Comparison of ENCODE assay signal across 8 mouse cellular contexts in the genomic region with DNA sequence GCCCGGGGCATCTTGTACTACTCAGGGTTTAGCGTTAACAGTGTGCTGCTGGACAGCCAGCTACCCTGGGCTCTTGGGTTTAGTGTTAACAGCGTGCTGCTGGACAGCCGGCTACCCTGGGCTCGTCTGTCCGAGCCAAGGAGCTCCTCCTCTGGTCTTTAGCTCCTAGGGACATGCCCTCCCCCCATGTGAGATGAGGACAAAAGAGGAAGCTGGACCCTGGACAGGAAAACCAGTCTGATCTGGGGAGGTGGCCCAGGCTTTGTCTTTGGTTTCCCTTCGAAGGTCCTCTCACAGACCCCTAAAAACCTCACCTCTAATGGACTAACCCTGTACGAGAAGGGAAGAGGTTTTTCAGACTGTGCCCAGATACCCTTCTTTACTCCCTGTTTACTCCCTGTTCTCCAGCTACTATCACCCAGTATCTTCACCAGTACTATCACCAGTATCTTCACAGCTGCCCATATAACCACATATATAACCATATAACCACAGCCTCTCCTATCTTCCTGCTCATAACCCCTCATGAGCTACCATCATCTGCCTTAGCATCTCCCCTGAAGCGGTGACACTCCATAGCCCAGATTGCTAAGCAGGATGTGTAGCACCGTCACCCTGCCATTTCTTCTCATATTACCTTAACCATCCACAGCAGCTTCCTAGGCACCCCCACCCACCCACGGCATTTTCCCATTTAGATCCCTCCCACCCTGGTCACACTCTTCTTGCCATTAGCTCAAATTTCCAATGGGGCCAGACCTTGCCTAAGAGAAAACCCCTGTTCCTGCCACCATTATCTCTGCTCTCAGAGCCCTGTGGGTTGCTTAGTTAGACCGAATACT. TPM values are rescaled to one million over a fixed set of nuclear protein-coding genes. Genes with fewer than 3 reads are reported as not detected.
DNase-seq lines count a peak whose midpoint lies in the region; ATAC-seq and TF ChIP-seq lines count a peak whose summit lies in the region.

No protein-coding gene starts in this region.

- no peak for TF ChIP-seq CTCF in midbrain, postnatal 0 days (IDR thresholded peaks at IDR 0.05)

- no peak for DNase-seq in midbrain, embryonic 10.5 days (ENCODE audit: low spot score)
- no peak for DNase-seq in midbrain, postnatal 0 days (ENCODE audit: low spot score)
- peak; percentile 11 to 43 for DNase-seq in kidney, postnatal 4 days
- no peak for DNase-seq in frontal cortex, postnatal 36 days (ENCODE audit: low spot score in 2 of 2)
- DNase-seq in right cerebral cortex, adult 18-20 months: no peak
- no peak for DNase-seq in gastrocnemius, adult 18-20 months (ENCODE audit: low spot score)

- no peak overlapping the region for H3K27ac ChIP-seq in midbrain, embryonic 10.5 days (replicated peaks)
- H3K27ac ChIP-seq in midbrain, postnatal 0 days (ENCODE audit: low read depth, low read length): no peak overlapping the region
- no peak overlapping the region for H3K27ac ChIP-seq in heart, embryonic 11.5 days (ENCODE audit: low read depth, low read length)
- no peak overlapping the region for H3K27ac ChIP-seq in neural tube, embryonic 14.5 days (ENCODE audit: low read depth, low read length)

- peak overlapping the region; percentile 90 for H3K4me3 ChIP-seq in midbrain, embryonic 10.5 days
- no peak overlapping the region for H3K4me3 ChIP-seq in midbrain, postnatal 0 days (ENCODE audit: low read depth, low read length)
- 0 out of 2 replicates have a peak overlapping the region, but pooled peaks have one; percentile 3 for H3K4me3 ChIP-seq in heart, embryonic 11.5 days (ENCODE audit: low read depth, low read length)
- H3K4me3 ChIP-seq in neural tube, embryonic 14.5 days (ENCODE audit: low read depth, low read length): no peak overlapping the region

- H3K36me3 ChIP-seq in midbrain, embryonic 10.5 days: peaks cover 13% of the 10 kb centered on the region
- no peaks in the 10 kb centered on the region for H3K36me3 ChIP-seq in midbrain, postnatal 0 days (ENCODE audit: insufficient read depth, low read length)
- no peaks in the 10 kb centered on the region for H3K36me3 ChIP-seq in heart, embryonic 11.5 days (ENCODE audit: control insufficient read depth, insufficient read depth, low read length)
- no peaks in the 10 kb centered on the region for H3K36me3 ChIP-seq in neural tube, embryonic 14.5 days (ENCODE audit: control insufficient read depth, insufficient read depth, low read length)

- ATAC-seq in midbrain, postnatal 0 days (ENCODE audit: low FRiP score): no peak
- no peak for ATAC-seq in heart, embryonic 11.5 days (replicated peaks; ENCODE audit: insufficient number of reproducible peaks, low FRiP score, low TSS enrichment)
- no peak for ATAC-seq in neural tube, embryonic 14.5 days (ENCODE audit: low read depth)

- WGBS in midbrain, embryonic 10.5 days: 58% methylated on average over 12 of the region's 12 CpGs
- WGBS in midbrain, postnatal 0 days: 56% methylated on average over 12 of the region's 12 CpGs
- WGBS in heart, embryonic 11.5 days (ENCODE audit: insufficient replicate concordance): 46% methylated on average over 12 of the region's 12 CpGs
- 70% methylated on average over 12 of the region's 12 CpGs for WGBS in neural tube, embryonic 14.5 days

- no peak overlapping the region for H3K9ac ChIP-seq in midbrain, postnatal 0 days (replicated peaks; ENCODE audit: low read length, poor library complexity, severe bottlenecking)
- no peak overlapping the region for H3K9ac ChIP-seq in heart, embryonic 11.5 days (ENCODE audit: low read depth, low read length)
- no peak overlapping the region for H3K9ac ChIP-seq in neural tube, embryonic 14.5 days (replicated peaks; ENCODE audit: low read depth, low read length)

- peaks cover 60% of the 10 kb centered on the region for H3K4me1 ChIP-seq in midbrain, embryonic 10.5 days
- peaks cover 3% of the 10 kb centered on the region; the same call in 1 of the 2 replicates for H3K4me1 ChIP-seq in midbrain, postnatal 0 days (ENCODE audit: insufficient read depth, low read length)
- H3K4me1 ChIP-seq in heart, embryonic 11.5 days (ENCODE audit: control insufficient read depth, insufficient read depth, low read length): peaks cover 70% of the 10 kb centered on the region
- H3K4me1 ChIP-seq in neural tube, embryonic 14.5 days (ENCODE audit: control insufficient read depth, insufficient read depth, low read length): peaks cover 11% of the 10 kb centered on the region

- no peak overlapping the region for H3K4me2 ChIP-seq in midbrain, postnatal 0 days (ENCODE audit: low read depth, low read length, poor library complexity, severe bottlenecking)
- H3K4me2 ChIP-seq in heart, embryonic 11.5 days: peak overlapping the region; percentile 74
- H3K4me2 ChIP-seq in neural tube, embryonic 14.5 days (ENCODE audit: low read depth, low read length): peak overlapping the region; percentile 9; the same call in 1 of the 2 replicates

- no peaks in the 10 kb centered on the region for H3K27me3 ChIP-seq in midbrain, embryonic 10.5 days (ENCODE audit: low read depth, poor library complexity, severe bottlenecking)
- no peaks in the 10 kb centered on the region for H3K27me3 ChIP-seq in midbrain, postnatal 0 days (ENCODE audit: insufficient read depth, low read length)
- H3K27me3 ChIP-seq in heart, embryonic 11.5 days (ENCODE audit: control insufficient read depth, insufficient read depth, low read length): no peaks in the 10 kb centered on the region
- no peaks in the 10 kb centered on the region for H3K27me3 ChIP-seq in neural tube, embryonic 14.5 days (ENCODE audit: control insufficient read depth, insufficient read depth, low read length)

- H3K9me3 ChIP-seq in midbrain, embryonic 10.5 days (replicated peaks): no peaks in the 10 kb centered on the region
- H3K9me3 ChIP-seq in midbrain, postnatal 0 days (ENCODE audit: low read length): no peaks in the 10 kb centered on the region
- no peaks in the 10 kb centered on the region for H3K9me3 ChIP-seq in heart, embryonic 11.5 days (replicated peaks; ENCODE audit: control insufficient read depth, low read length)
- H3K9me3 ChIP-seq in neural tube, embryonic 14.5 days (ENCODE audit: control insufficient read depth, low read length): no peaks in the 10 kb centered on the region

RNA-seq across cellular contexts. Expression of gene Rhog, which starts 8.7 kb away (rescaled TPM):
- 34.8 and 34.9 TPM in 2 replicates for polyA plus RNA-seq in midbrain, embryonic 10.5 days (2016; fragmentation: Nextera tagmentation; extraction: Ambion mirVana)
- 11.0 and 11.3 TPM in 2 replicates for total RNA-seq in midbrain, postnatal 0 days (2014; rRNA removed)
- polyA plus RNA-seq in midbrain, postnatal 0 days (2015; fragmentation: Nextera tagmentation; extraction: Ambion mirVana): 15.8 and 17.2 TPM in 2 replicates
- 47.5 and 59.6 TPM in 2 replicates for polyA plus RNA-seq in heart, embryonic 11.5 days (2014; fragmentation: Nextera tagmentation; extraction: Ambion mirVana)
- polyA plus RNA-seq in neural tube, embryonic 14.5 days (2014; fragmentation: Nextera tagmentation; extraction: Ambion mirVana): 11.4 and 19.4 TPM in 2 replicates
- total RNA-seq in gastrocnemius, adult 18-20 months (2021): 10 to 100 TPM; 13.8 to 17.4 TPM

RNA-seq across cellular contexts. Expression of gene Stim1, which starts 20.4 kb away (rescaled TPM):
- polyA plus RNA-seq in midbrain, embryonic 10.5 days (2016; fragmentation: Nextera tagmentation; extraction: Ambion mirVana): 11.7 and 12.4 TPM in 2 replicates
- total RNA-seq in midbrain, postnatal 0 days (2014; rRNA removed): 26.6 and 30.7 TPM in 2 replicates
- polyA plus RNA-seq in midbrain, postnatal 0 days (2015; fragmentation: Nextera tagmentation; extraction: Ambion mirVana): 15.4 and 17.1 TPM in 2 replicates
- polyA plus RNA-seq in heart, embryonic 11.5 days (2014; fragmentation: Nextera tagmentation; extraction: Ambion mirVana): 9.1 and 13.5 TPM in 2 replicates
- polyA plus RNA-seq in neural tube, embryonic 14.5 days (2014; fragmentation: Nextera tagmentation; extraction: Ambion mirVana): 12.1 and 17.5 TPM in 2 replicates
- total RNA-seq in gastrocnemius, adult 18-20 months (2021): 100 to 1,000 TPM; 169 to 172 TPM

RNA-seq across cellular contexts. Expression of gene Pgap2, which starts 37.2 kb away (rescaled TPM):
- polyA plus RNA-seq in midbrain, embryonic 10.5 days (2016; fragmentation: Nextera tagmentation; extraction: Ambion mirVana): 48.7 and 49.2 TPM in 2 replicates
- total RNA-seq in midbrain, postnatal 0 days (2014; rRNA removed): 56.6 TPM in 2 replicates
- polyA plus RNA-seq in midbrain, postnatal 0 days (2015; fragmentation: Nextera tagmentation; extraction: Ambion mirVana): 51.7 and 54.9 TPM in 2 replicates
- polyA plus RNA-seq in heart, embryonic 11.5 days (2014; fragmentation: Nextera tagmentation; extraction: Ambion mirVana): 52.0 and 53.5 TPM in 2 replicates
- polyA plus RNA-seq in neural tube, embryonic 14.5 days (2014; fragmentation: Nextera tagmentation; extraction: Ambion mirVana): 57.4 and 59.2 TPM in 2 replicates
- total RNA-seq in gastrocnemius, adult 18-20 months (2021): 10 to 100 TPM; 25.0 to 26.6 TPM

RNA-seq across cellular contexts. Expression of gene Nup98, which starts 37.2 kb away (rescaled TPM):
- 43.9 and 44.4 TPM in 2 replicates for polyA plus RNA-seq in midbrain, embryonic 10.5 days (2016; fragmentation: Nextera tagmentation; extraction: Ambion mirVana)
- total RNA-seq in midbrain, postnatal 0 days (2014; rRNA removed): 36.3 and 39.5 TPM in 2 replicates
- 10.0 and 10.2 TPM in 2 replicates for polyA plus RNA-seq in midbrain, postnatal 0 days (2015; fragmentation: Nextera tagmentation; extraction: Ambion mirVana)
- polyA plus RNA-seq in heart, embryonic 11.5 days (2014; fragmentation: Nextera tagmentation; extraction: Ambion mirVana): 36.1 and 36.5 TPM in 2 replicates
- polyA plus RNA-seq in neural tube, embryonic 14.5 days (2014; fragmentation: Nextera tagmentation; extraction: Ambion mirVana): 26.8 and 29.0 TPM in 2 replicates
- total RNA-seq in gastrocnemius, adult 18-20 months (2021): 10 to 100 TPM; 24.0 to 29.8 TPM

Comparison
In these comparisons a context has a peak if more than half of its experiments do, and no peak if none do; other contexts are left out.
1. H3K4me3 ChIP-seq: peak in midbrain, embryonic 10.5 days (single experiment) and heart, embryonic 11.5 days (single experiment); none in midbrain, postnatal 0 days (single experiment) and neural tube, embryonic 14.5 days (single experiment).
2. DNase-seq: peak in kidney, postnatal 4 days (2 of 2); none in midbrain, embryonic 10.5 days (single experiment), midbrain, postnatal 0 days (single experiment), frontal cortex, postnatal 36 days (0 of 2), right cerebral cortex, adult 18-20 months (single experiment) and gastrocnemius, adult 18-20 months (single experiment).